Mouse (Mus musculus): Measurements from ENCODE around the gene Zmynd19.
A peak's percentile ranks its signal among the peaks of the same experiment; 100 is the strongest.

DNA sequence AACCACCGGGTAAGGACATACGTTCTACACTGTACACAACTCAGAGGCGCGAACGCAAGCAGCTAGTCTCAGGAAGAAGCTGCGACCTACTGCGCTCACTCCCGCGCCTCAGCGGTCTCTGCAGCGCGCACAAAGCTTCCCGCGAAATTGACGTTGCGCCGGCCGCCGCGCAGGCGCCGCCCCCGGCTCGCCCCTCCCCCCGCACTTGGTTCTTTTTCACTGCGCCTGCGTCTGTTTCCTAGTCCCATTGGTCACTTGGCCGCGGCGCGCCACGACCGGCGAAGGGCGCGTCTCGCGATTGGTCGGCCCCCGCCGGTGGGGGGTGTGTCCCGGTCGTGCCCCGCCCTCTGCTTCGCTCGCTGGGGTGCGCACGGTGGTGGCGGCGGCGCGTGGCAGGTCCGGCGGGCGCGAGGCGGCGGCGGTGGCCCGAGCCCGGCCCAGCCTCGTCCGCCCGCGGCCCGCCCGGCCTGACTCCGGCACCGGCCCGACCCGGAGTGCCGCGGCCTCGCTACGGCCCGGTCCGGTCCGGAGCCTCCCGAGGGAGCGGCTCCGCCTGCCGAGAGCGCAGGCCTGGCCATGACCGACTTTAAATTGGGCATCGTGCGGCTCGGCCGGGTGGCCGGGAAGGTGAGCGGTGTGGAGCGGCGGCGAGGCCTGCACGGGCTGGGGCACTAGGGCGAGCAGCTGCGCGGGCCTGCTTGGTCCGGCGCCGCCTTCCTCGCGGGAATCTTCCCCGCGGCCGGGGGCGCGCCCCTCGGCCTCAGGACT lies at the start of gene Zmynd19:
- peak; percentile 69 for TF ChIP-seq POLR2A (IDR thresholded peaks at IDR 0.05; ENCODE audit: control insufficient read depth, low read depth, low read length)
- TF ChIP-seq CTCF (IDR thresholded peaks at IDR 0.05; ENCODE audit: control insufficient read depth, insufficient read depth, insufficient replicate concordance, low read depth, low read length): no peak

Measured in testis, adult 2 months (tissue).